Mouse (Mus musculus) kidney, postnatal 14 days (tissue): ENCODE data around the gene Map3k5.

Source experiments
- DNase-seq: peaks from one replicate; pipeline ENCODE4 v3.0.0; 2022; ENCODE audit warnings: mixed read lengths

Map3k5 gene

GRCm38 (mm10) chr10:20060320-20060970 is 126.2 kb downstream of the Map3k5 start:
- DNase-seq = no peak

GRCm38 (mm10) chr10:20064556-20065207 is 130.4 kb downstream of the Map3k5 start:
- DNase-seq = no peak

GRCm38 (mm10) chr10:20066069-20066665 is 131.9 kb downstream of the Map3k5 start:
- no peak for DNase-seq

GRCm38 (mm10) chr10:20069771-20070460 is 135.6 kb downstream of the Map3k5 start:
- no peak for DNase-seq

- DNase-seq = no peak
Observed at GRCm38 (mm10) chr10:20070576-20071109, 136.4 kb downstream of the Map3k5 start.

- no peak for DNase-seq
Observed at GRCm38 (mm10) chr10:20071716-20072115, 137.4 kb downstream of the Map3k5 start.

GRCm38 (mm10) chr10:20073236-20073893 is 139.1 kb downstream of the Map3k5 start:
- peak; percentile 85 for DNase-seq

- no peak for DNase-seq
Observed at GRCm38 (mm10) chr10:20076541-20077469, 142.5 kb downstream of the Map3k5 start.

GRCm38 (mm10) chr10:20078350-20078749 is 144.1 kb downstream of the Map3k5 start:
- no peak for DNase-seq

- no peak for DNase-seq
Observed at GRCm38 (mm10) chr10:20087841-20088240, 153.6 kb downstream of the Map3k5 start.

GRCm38 (mm10) chr10:20089026-20089425 is 154.8 kb downstream of the Map3k5 start:
- no peak for DNase-seq

GRCm38 (mm10) chr10:20090171-20090570 is 155.9 kb downstream of the Map3k5 start:
- DNase-seq = no peak

GRCm38 (mm10) chr10:20091416-20091815 is 157.1 kb downstream of the Map3k5 start:
- DNase-seq = no peak

- DNase-seq = no peak
Observed at GRCm38 (mm10) chr10:20092371-20092770, 158.1 kb downstream of the Map3k5 start.

- no peak for DNase-seq
Observed at GRCm38 (mm10) chr10:20101456-20101855, 167.2 kb downstream of the Map3k5 start.

- peak; percentile 67 for DNase-seq
Observed at GRCm38 (mm10) chr10:20104271-20104931, 170.1 kb downstream of the Map3k5 start.

- DNase-seq = no peak
Observed at GRCm38 (mm10) chr10:20105575-20105974, 171.3 kb downstream of the Map3k5 start.

- no peak for DNase-seq
Observed at GRCm38 (mm10) chr10:20107031-20107430, 172.8 kb downstream of the Map3k5 start.

- DNase-seq = no peak
Observed at GRCm38 (mm10) chr10:20111508-20111907, 177.2 kb downstream of the Map3k5 start.

- DNase-seq = no peak
Observed at GRCm38 (mm10) chr10:20112026-20112973, 178.0 kb downstream of the Map3k5 start.
